Mouse (Mus musculus): ENCODE measurements around the gene Celsr2.

- no peak for TF ChIP-seq CTCF (conservative IDR thresholded peaks at IDR 0.05; ENCODE audit: insufficient read depth, insufficient read length, low read depth, low read length)
- no peak for TF ChIP-seq POLR2A (IDR thresholded peaks at IDR 0.05; ENCODE audit: low read depth, low read length)
Measured at GRCm38 (mm10) chr3:108444029-108444428, 28.7 kb upstream of the Celsr2 start.
